Mouse (Mus musculus): ENCODE data around the gene Epo. TPM values are rescaled to one million over a fixed set of nuclear protein-coding genes. Genes with fewer than 3 reads are reported as not detected.

Gene Epo
- polyA plus RNA-seq, 1 experiment = not detected

DNA sequence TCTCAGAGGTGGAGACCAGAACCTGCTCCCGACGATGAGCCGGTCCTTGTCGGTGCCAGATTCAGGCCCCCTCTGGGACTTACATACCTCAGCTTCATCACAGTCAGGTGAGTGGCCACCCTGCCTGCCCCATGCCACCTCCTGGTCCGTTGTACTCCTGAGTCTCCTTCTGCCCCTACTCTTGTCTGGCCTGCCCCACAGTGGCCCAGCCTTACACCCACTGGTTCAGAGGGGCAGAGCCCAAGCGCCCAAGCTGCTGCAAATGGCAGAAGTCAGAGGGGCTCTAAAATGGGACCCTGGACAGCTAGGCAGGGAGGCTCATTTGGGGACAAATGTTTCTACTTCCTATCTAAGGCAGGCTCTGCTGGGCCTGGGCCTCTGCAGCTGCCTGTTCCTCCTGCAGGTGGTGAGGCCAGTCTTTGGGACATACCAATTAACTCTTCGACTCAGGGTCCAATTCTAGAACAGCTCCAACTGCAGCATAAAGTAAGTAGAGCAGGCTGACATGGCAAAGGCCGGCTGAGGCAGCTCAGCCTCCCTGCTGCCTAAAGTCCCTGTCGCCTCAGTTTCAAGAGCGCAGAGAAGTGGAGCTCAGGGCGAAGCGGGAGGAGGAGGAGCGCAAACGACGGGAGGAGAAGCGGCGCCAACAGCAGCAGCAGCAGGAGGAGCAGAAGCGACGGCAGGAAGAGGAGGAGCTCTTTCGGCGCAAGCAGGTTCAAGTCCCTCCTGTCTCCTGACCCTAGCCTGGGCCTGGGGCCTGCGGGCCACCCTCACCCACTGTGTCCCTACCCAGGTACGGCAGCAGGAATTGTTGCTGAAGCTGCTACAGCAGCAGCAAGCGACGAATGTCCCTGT, 9.4 kb downstream of the Epo start:
- H3K27ac ChIP-seq (ENCODE audit: control insufficient read depth, insufficient read depth, low read depth, low read length, poor library complexity) = no peak overlapping the region; the same call in 1 of the 2 replicates
- WGBS = 90% methylated on average over 25 of the region's 25 CpGs
- TF ChIP-seq POLR2A (IDR thresholded peaks at IDR 0.05; ENCODE audit: borderline replicate concordance, control insufficient read depth, low read depth, low read length) (no peak), CTCF (IDR thresholded peaks at IDR 0.05; ENCODE audit: control insufficient read depth, insufficient read depth, low read length) (no peak)
- no peaks in the 10 kb centered on the region for H3K4me1 ChIP-seq (ENCODE audit: control insufficient read depth, insufficient read depth, low read length)
- H3K4me3 ChIP-seq (replicated peaks; ENCODE audit: control insufficient read depth, low read depth, low read length) = no peak overlapping the region

DNA sequence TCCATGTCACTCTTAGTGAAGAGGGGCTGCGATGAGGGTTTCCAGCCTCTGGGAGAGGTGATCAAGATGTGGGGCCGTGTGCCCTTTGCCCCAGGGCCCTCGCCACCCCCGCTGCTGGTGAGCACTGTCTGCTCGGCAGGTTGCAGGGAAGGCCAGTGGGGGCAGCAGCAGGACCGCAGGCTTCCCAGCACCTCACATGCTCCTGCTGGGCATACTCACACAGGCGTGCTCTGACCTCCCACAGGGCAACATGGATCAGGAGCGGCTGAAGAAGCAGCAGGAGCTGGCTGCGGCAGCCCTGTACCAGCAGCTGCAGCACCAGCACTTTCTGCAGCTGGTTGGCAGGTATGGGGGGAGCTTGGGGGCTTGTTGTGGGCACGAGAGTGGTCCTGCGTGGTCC, 10.3 kb downstream of the Epo start:
- no peak overlapping the region for H3K4me3 ChIP-seq (replicated peaks; ENCODE audit: control insufficient read depth, low read depth, low read length)
- no peak overlapping the region for H3K27ac ChIP-seq (ENCODE audit: control insufficient read depth, insufficient read depth, low read depth, low read length, poor library complexity)

DNA sequence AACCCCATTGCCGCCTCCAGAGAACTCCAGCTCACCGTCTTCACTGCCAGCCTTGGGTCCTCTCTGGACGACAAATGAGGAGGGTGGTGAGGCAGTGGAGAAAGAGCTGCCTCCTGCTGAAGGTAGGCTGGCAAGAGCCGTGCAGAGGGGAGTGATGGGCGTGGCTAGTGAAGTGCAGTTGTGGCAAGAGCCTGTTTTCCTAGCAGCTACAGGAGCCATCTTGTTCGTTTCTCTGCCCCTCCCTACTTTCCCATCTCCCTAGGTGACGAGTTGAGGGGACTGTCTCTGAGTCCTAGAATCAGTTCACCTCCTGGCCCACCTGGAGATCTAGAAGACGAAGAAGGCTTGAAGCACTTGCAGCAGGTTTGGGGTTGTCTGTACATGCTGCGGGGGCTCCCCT, 11.2 kb downstream of the Epo start:
- H3K4me3 ChIP-seq (replicated peaks; ENCODE audit: control insufficient read depth, low read depth, low read length) = no peak overlapping the region
- no peaks in the 10 kb centered on the region for H3K4me1 ChIP-seq (ENCODE audit: control insufficient read depth, insufficient read depth, low read length)
- WGBS = 81% methylated on average over 9 of the region's 9 CpGs
- TF ChIP-seq CTCF (IDR thresholded peaks at IDR 0.05; ENCODE audit: control insufficient read depth, insufficient read depth, low read length) (no peak), POLR2A (IDR thresholded peaks at IDR 0.05; ENCODE audit: borderline replicate concordance, control insufficient read depth, low read depth, low read length) (no peak)
- no peak overlapping the region for H3K27ac ChIP-seq (ENCODE audit: control insufficient read depth, insufficient read depth, low read depth, low read length, poor library complexity)

More for the DNA sequence above, 10.3 kb downstream of the Epo start:
- no peaks in the 10 kb centered on the region for H3K4me1 ChIP-seq (ENCODE audit: control insufficient read depth, insufficient read depth, low read length)
- 86% methylated on average over 11 of the region's 11 CpGs for WGBS
- no peak for TF ChIP-seq CTCF (IDR thresholded peaks at IDR 0.05; ENCODE audit: control insufficient read depth, insufficient read depth, low read length)
- TF ChIP-seq POLR2A (IDR thresholded peaks at IDR 0.05; ENCODE audit: borderline replicate concordance, control insufficient read depth, low read depth, low read length) = no peak

DNA sequence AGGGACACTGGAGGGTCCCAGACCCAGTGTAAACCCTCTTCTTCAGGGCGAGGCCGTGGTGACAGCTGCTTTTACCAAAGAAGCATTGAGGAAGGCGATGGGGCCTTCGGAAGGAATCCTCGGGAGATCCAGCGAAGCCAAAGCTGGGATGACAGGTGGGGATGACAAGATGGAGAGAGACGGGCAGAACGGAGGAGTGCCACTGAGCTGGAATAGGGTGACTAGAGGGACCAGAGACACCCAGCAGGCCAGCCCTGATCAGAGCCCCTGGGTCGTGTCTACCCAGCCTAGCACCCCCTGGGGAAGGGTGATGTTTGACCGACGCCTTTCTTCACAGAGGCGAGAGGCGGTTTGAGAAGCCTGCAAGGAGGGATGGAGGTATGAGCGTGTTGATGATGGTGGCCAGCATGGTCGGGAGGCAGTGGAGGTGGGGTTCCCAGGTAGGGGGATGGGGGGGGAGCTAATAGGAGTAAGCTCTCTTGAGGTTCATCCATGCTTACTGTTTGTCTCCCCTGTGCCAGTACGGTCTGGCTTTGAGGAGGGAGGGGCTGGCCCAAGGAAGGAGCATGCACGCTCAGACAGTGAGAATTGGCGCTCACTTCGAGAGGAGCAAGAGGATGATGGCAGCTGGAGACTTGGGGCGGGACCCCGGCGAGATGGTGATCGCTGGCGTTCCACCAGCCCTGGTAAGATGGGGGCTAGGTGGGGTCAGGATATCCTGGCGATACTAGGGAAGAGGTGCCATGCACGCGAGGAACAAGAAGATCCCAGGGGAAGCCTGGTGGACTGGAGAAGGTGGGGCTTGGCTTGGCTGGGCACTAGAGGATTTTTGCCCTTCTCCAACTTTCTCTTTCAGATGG, 13.1 kb downstream of the Epo start:
- WGBS = 93% methylated on average over 27 of the region's 27 CpGs
- no peak overlapping the region for H3K27ac ChIP-seq (ENCODE audit: control insufficient read depth, insufficient read depth, low read depth, low read length, poor library complexity)
- TF ChIP-seq CTCF (IDR thresholded peaks at IDR 0.05; ENCODE audit: control insufficient read depth, insufficient read depth, low read length) = no peak
- TF ChIP-seq POLR2A (IDR thresholded peaks at IDR 0.05; ENCODE audit: borderline replicate concordance, control insufficient read depth, low read depth, low read length) = no peak
- no peaks in the 10 kb centered on the region for H3K4me1 ChIP-seq (ENCODE audit: control insufficient read depth, insufficient read depth, low read length)
- H3K4me3 ChIP-seq (replicated peaks; ENCODE audit: control insufficient read depth, low read depth, low read length) = no peak overlapping the region

DNA sequence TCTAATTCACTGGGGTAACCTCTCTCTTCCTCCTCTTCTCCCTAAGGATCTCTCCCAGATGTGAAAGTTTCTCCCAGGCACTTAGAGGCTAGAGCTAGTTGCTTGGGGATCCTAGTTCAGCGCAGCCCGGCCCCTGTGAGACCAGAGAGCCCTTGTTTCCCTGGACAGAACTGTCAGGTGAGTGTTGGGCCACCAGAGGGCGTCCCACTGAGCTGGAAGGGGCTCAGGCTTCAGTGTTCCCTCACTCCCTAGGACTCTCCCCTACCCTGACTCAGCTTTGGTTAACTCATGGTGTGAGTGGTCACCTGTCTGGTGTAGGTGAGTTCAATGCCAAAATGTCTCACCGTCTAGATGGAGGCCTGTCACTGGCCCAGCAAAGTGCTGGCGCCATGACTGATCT, 14.6 kb downstream of the Epo start, which contains the start of gene Gigyf1:
Gene Gigyf1 (plus strand): TSS at position 113 of the 400 bp plus-strand sequence.
- Histone ChIP-seq H3K4me3 (replicated peaks; ENCODE audit: control insufficient read depth, low read depth, low read length) (no peak within 1 kb of the TSS), H3K27ac (ENCODE audit: control insufficient read depth, insufficient read depth, low read depth, low read length, poor library complexity) (no peak within 1 kb of the TSS), H3K4me1 (ENCODE audit: control insufficient read depth, insufficient read depth, low read length) (no peaks in the 10 kb centered on the region)
- WGBS = 81% methylated on average over 5 of the region's 5 CpGs
- TF ChIP-seq POLR2A (IDR thresholded peaks at IDR 0.05; ENCODE audit: borderline replicate concordance, control insufficient read depth, low read depth, low read length) (no peak), CTCF (IDR thresholded peaks at IDR 0.05; ENCODE audit: control insufficient read depth, insufficient read depth, low read length) (peak; percentile 65)

DNA sequence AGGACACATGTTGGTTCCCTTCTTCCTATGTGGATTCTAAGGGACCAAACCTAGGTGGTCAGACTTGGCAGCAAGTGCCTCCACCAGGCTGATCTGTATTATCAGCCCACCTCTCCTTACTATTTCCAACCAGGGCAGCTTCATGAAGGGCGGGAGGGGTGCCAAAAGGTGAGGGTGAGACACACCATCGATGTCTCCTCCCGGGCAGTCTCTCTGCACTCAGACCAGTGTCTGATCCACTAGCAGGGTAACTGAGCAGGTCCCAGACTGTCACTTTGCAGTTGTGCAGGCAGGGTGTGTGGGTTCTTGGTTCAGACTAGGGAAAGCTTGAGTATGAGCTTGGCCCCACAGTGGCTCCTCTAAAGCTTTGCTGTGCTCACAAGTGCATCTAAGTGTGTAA, 18.2 kb downstream of the Epo start:
- no peak overlapping the region for H3K4me3 ChIP-seq (replicated peaks; ENCODE audit: control insufficient read depth, low read depth, low read length)
- no peaks in the 10 kb centered on the region; the same call in 1 of the 2 replicates for H3K4me1 ChIP-seq (ENCODE audit: control insufficient read depth, insufficient read depth, low read length)
- 84% methylated on average over 3 of the region's 3 CpGs for WGBS
- no peak for TF ChIP-seq POLR2A (IDR thresholded peaks at IDR 0.05; ENCODE audit: borderline replicate concordance, control insufficient read depth, low read depth, low read length)
- no peak for TF ChIP-seq CTCF (IDR thresholded peaks at IDR 0.05; ENCODE audit: control insufficient read depth, insufficient read depth, low read length)
- H3K27ac ChIP-seq (ENCODE audit: control insufficient read depth, insufficient read depth, low read depth, low read length, poor library complexity) = no peak overlapping the region

DNA sequence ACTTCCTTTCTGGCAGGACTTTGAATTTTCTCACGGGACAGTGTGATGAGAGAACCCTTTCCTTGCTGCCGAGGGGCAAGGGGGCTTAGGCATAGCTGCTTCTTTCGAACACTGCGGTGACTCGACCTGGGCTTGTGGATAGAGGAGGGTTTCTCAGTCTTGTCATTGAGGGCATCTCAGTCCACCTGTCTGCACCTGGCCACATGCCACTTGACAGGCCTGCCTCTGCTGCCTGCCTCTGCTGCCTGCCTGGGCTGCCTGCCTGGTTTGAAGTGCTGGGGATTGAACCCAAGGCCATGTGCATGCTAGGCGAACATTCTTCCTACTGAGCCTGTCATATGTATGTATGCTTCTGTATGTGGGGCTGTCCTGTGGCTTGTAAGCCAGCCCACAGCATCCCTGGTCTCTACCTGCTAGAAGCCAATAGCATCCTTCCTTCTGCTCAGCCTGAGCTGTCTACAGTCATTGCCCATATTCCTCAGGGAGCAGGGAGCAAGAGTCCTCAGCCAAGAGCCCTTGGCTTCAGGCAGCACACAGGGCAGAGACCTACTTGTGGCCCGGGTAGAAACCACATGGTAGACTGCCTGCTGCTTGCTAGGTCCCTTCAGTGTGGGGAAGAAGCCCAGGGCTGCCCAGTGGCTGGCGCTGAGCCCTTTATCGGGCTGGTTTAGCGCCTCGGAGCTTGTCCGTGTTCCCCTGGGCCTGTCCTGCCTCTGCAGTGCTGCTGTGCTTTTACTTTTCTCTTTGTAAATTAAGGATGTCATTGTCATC, 18.9 kb downstream of the Epo start:
- 81% methylated on average over 12 of the region's 12 CpGs for WGBS
- no peak for TF ChIP-seq CTCF (IDR thresholded peaks at IDR 0.05; ENCODE audit: control insufficient read depth, insufficient read depth, low read length)
- TF ChIP-seq POLR2A (IDR thresholded peaks at IDR 0.05; ENCODE audit: borderline replicate concordance, control insufficient read depth, low read depth, low read length) = no peak

More for the DNA sequence above, 18.9 kb downstream of the Epo start:
- no peak overlapping the region for H3K4me3 ChIP-seq (replicated peaks; ENCODE audit: control insufficient read depth, low read depth, low read length)
- H3K4me1 ChIP-seq (ENCODE audit: control insufficient read depth, insufficient read depth, low read length) = no peaks in the 10 kb centered on the region; the same call in 1 of the 2 replicates
- no peak overlapping the region for H3K27ac ChIP-seq (ENCODE audit: control insufficient read depth, insufficient read depth, low read depth, low read length, poor library complexity)
